Mouse (Mus musculus): ENCODE data around the gene Tmcc3. TPM values are rescaled to one million over a fixed set of nuclear protein-coding genes. Genes with fewer than 3 reads are reported as not detected.

Gene Tmcc3
- polyA plus RNA-seq, 1 experiment from 2014 or later = 17.4 TPM

- Histone ChIP-seq H3K4me3 (ENCODE audit: low read depth, low read length) (no peak overlapping the region), H3K4me1 (ENCODE audit: control insufficient read depth, insufficient read depth, low read length) (peaks cover 11% of the 10 kb centered on the region; the same call in 1 of the 2 replicates), H3K36me3 (ENCODE audit: control insufficient read depth, insufficient read depth, low read length) (no peaks in the 10 kb centered on the region), H3K27ac (replicated peaks; ENCODE audit: low read depth, low read length) (no peak overlapping the region), H3K27me3 (replicated peaks; ENCODE audit: control insufficient read depth, insufficient read depth, low read length) (no peaks in the 10 kb centered on the region), H3K9ac (ENCODE audit: low read depth, low read length) (no peak overlapping the region), H3K9me3 (ENCODE audit: control insufficient read depth, low read length) (no peaks in the 10 kb centered on the region), H3K4me2 (ENCODE audit: low read depth, low read length) (no peak overlapping the region)
- ATAC-seq (ENCODE audit: low read depth) (no peak), DNase-seq (ENCODE audit: low spot score) (no peak)
- WGBS = 77% methylated on average over 3 of the region's 3 CpGs
Measured at GRCm38 (mm10) chr10:94491006-94491405, 179.3 kb downstream of the Tmcc3 start.

GRCm38 (mm10) chr10:94494403-94494846 is 182.7 kb downstream of the Tmcc3 start:
- no peak overlapping the region for H3K27ac ChIP-seq (replicated peaks; ENCODE audit: low read depth, low read length)
- no peaks in the 10 kb centered on the region for H3K36me3 ChIP-seq (ENCODE audit: control insufficient read depth, insufficient read depth, low read length)
- 24% methylated on average over 8 of the region's 8 CpGs for WGBS
- no peak overlapping the region for H3K4me2 ChIP-seq (ENCODE audit: low read depth, low read length)
- no peak overlapping the region for H3K9ac ChIP-seq (ENCODE audit: low read depth, low read length)
- no peak overlapping the region for H3K4me3 ChIP-seq (ENCODE audit: low read depth, low read length)
- peak; percentile 58 for ATAC-seq (ENCODE audit: low read depth)
- H3K9me3 ChIP-seq (ENCODE audit: control insufficient read depth, low read length) = no peaks in the 10 kb centered on the region
- DNase-seq (ENCODE audit: low spot score) = peak; percentile 91
- peaks cover 11% of the 10 kb centered on the region; the same call in 1 of the 2 replicates for H3K4me1 ChIP-seq (ENCODE audit: control insufficient read depth, insufficient read depth, low read length)
- H3K27me3 ChIP-seq (replicated peaks; ENCODE audit: control insufficient read depth, insufficient read depth, low read length) = no peaks in the 10 kb centered on the region

- DNase-seq (ENCODE audit: low spot score) = peak; percentile 62
- Histone ChIP-seq H3K27me3 (replicated peaks; ENCODE audit: control insufficient read depth, insufficient read depth, low read length) (no peaks in the 10 kb centered on the region), H3K4me3 (ENCODE audit: low read depth, low read length) (no peak overlapping the region), H3K4me1 (ENCODE audit: control insufficient read depth, insufficient read depth, low read length) (peaks cover 11% of the 10 kb centered on the region; the same call in 1 of the 2 replicates), H3K27ac (replicated peaks; ENCODE audit: low read depth, low read length) (no peak overlapping the region), H3K36me3 (ENCODE audit: control insufficient read depth, insufficient read depth, low read length) (no peaks in the 10 kb centered on the region), H3K4me2 (ENCODE audit: low read depth, low read length) (no peak overlapping the region), H3K9ac (ENCODE audit: low read depth, low read length) (no peak overlapping the region), H3K9me3 (ENCODE audit: control insufficient read depth, low read length) (no peaks in the 10 kb centered on the region)
- 73% methylated on average over 7 of the region's 7 CpGs for WGBS
- ATAC-seq (ENCODE audit: low read depth) = peak; percentile 68; the same call in 1 of the 2 replicates
Measured at GRCm38 (mm10) chr10:94495496-94496235, 183.9 kb downstream of the Tmcc3 start.

DNA sequence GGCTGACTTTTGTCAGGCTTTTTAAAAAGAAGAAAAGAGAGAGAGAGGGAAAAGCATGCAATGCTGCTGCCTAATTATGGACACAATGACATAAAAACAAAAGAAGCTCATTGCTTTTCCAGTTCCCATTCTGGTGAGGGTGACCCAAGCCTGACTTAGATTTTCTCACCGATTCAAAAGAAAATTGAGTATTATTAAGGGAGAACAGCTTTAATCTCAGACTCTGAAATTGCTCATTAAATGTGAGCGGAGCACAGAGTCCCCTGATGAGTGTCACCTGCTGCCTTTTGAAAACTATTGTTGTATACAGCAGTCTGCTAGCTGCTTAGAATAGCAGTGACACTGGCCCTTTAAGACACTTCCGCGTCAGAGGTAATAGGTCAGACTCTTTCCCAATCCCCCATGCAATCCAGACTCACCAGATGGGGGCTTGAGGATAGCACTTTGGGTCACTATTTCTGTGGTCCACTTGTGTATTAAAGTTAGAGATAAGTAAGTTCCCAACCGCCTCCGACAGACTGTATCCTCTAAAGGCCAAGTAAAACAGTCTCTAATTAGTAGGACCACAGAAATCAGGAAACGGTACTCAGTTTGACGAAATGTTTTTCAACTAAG is 185.2 kb downstream of the Tmcc3 start:
- Histone ChIP-seq H3K36me3 (ENCODE audit: control insufficient read depth, insufficient read depth, low read length) (no peaks in the 10 kb centered on the region), H3K4me1 (ENCODE audit: control insufficient read depth, insufficient read depth, low read length) (peaks cover 11% of the 10 kb centered on the region; the same call in 1 of the 2 replicates), H3K9me3 (ENCODE audit: control insufficient read depth, low read length) (no peaks in the 10 kb centered on the region), H3K9ac (ENCODE audit: low read depth, low read length) (no peak overlapping the region), H3K27ac (replicated peaks; ENCODE audit: low read depth, low read length) (no peak overlapping the region), H3K4me3 (ENCODE audit: low read depth, low read length) (no peak overlapping the region), H3K27me3 (replicated peaks; ENCODE audit: control insufficient read depth, insufficient read depth, low read length) (no peaks in the 10 kb centered on the region), H3K4me2 (ENCODE audit: low read depth, low read length) (no peak overlapping the region)
- no peak for DNase-seq (ENCODE audit: low spot score)
- WGBS = 69% methylated on average over 8 of the region's 8 CpGs
- no peak for ATAC-seq (ENCODE audit: low read depth)

DNA sequence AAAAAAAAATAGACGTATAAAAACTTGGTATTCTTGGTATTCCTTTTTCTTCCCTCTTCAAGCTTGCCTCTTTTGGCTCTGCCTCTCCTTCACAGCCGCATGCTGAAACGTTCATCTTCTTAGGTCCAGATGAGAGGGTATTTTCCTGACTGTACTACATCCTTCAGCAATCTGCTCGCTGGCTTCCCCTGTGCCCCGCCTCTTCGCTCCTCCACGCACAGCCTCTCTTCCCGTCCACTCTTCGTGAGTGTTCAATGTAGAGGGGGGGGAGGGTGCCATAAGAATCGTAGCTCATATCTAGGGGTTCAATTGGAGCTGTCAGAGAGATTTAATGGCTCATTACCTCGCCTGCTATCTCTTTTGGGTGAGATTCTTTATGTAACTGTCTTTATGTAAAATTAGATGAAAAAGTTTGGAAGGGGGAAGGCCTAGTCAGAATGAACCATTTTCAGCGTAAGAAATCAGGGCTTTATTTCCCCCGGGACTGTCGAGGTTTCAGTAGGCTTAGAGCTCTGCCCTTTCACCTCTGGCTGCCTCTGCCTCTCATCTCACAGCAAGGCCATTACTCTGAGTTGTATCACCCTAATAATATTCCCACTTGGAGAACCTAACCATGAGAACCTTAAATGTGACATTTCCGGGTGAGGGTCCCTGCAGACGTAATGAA is 188.6 kb downstream of the Tmcc3 start:
- H3K4me3 ChIP-seq (ENCODE audit: low read depth, low read length) = no peak overlapping the region
- H3K4me2 ChIP-seq (ENCODE audit: low read depth, low read length) = peak overlapping the region; percentile 1; the same call in 1 of the 2 replicates
- DNase-seq (ENCODE audit: low spot score) (peak; percentile 62), ATAC-seq (ENCODE audit: low read depth) (no peak)
- no peak overlapping the region for H3K9ac ChIP-seq (ENCODE audit: low read depth, low read length)
- WGBS = 28% methylated on average over 16 of the region's 16 CpGs
- H3K36me3 ChIP-seq (ENCODE audit: control insufficient read depth, insufficient read depth, low read length) = no peaks in the 10 kb centered on the region
- H3K9me3 ChIP-seq (ENCODE audit: control insufficient read depth, low read length) = no peaks in the 10 kb centered on the region
- no peaks in the 10 kb centered on the region for H3K27me3 ChIP-seq (replicated peaks; ENCODE audit: control insufficient read depth, insufficient read depth, low read length)
- peaks cover 6% of the 10 kb centered on the region; the same call in 1 of the 2 replicates for H3K4me1 ChIP-seq (ENCODE audit: control insufficient read depth, insufficient read depth, low read length)
- H3K27ac ChIP-seq (replicated peaks; ENCODE audit: low read depth, low read length) = no peak overlapping the region

DNA sequence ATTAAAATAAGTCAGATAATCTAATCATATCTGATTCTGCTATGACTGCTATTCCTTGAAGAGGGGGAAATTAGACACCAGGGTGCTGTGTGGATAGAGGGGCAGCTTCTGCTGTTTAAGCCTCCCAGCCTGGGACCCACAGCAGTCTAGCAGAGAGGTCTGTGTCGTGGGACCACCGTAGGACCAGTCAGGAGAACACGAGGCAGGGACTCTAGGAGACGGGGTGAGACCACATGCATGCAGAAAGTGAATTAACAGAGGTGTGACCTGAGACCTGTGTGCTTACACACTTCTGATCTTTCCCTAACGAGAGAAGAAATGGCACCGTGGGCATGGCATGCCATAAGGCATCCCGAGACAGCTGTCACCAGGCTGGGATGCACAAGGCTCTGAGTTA is 189.1 kb downstream of the Tmcc3 start:
- 68% methylated on average over 7 of the region's 7 CpGs for WGBS

DNA sequence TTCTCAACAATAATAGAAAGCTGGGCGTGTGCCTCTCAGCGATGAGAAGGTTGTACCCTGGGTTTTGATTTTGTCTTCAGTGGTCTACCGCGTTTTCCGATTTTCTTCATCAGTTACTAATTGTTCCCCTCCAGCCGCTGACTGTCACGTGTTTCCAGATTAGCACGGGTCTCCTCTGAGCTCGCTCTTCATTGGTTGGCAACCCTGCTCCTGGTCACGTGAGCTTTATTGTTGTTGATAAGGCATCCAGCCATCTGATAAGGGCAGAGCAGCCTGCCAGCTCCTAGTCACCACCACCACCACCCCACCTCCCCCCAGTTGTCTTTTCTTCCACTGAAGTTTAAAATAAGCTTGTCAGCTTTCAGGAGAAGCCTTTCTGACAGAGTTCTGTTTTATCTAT is 190.0 kb downstream of the Tmcc3 start:
- H3K27me3 ChIP-seq (replicated peaks; ENCODE audit: control insufficient read depth, insufficient read depth, low read length) = no peaks in the 10 kb centered on the region
- WGBS = 82% methylated on average over 10 of the region's 10 CpGs
- H3K27ac ChIP-seq (replicated peaks; ENCODE audit: low read depth, low read length) = no peak overlapping the region
- no peak overlapping the region for H3K4me2 ChIP-seq (ENCODE audit: low read depth, low read length)
- ATAC-seq (ENCODE audit: low read depth) (no peak), DNase-seq (ENCODE audit: low spot score) (no peak)
- H3K4me1 ChIP-seq (ENCODE audit: control insufficient read depth, insufficient read depth, low read length) = no peaks in the 10 kb centered on the region
- H3K4me3 ChIP-seq (ENCODE audit: low read depth, low read length) = no peak overlapping the region
- no peaks in the 10 kb centered on the region for H3K9me3 ChIP-seq (ENCODE audit: control insufficient read depth, low read length)
- H3K36me3 ChIP-seq (ENCODE audit: control insufficient read depth, insufficient read depth, low read length) = no peaks in the 10 kb centered on the region
- no peak overlapping the region for H3K9ac ChIP-seq (ENCODE audit: low read depth, low read length)

More for the DNA sequence above, 189.1 kb downstream of the Tmcc3 start:
- Histone ChIP-seq H3K27ac (replicated peaks; ENCODE audit: low read depth, low read length) (no peak overlapping the region), H3K27me3 (replicated peaks; ENCODE audit: control insufficient read depth, insufficient read depth, low read length) (no peaks in the 10 kb centered on the region), H3K4me3 (ENCODE audit: low read depth, low read length) (no peak overlapping the region), H3K9ac (ENCODE audit: low read depth, low read length) (no peak overlapping the region), H3K4me2 (ENCODE audit: low read depth, low read length) (no peak overlapping the region), H3K9me3 (ENCODE audit: control insufficient read depth, low read length) (no peaks in the 10 kb centered on the region), H3K4me1 (ENCODE audit: control insufficient read depth, insufficient read depth, low read length) (peaks cover under 1% of the 10 kb centered on the region; the same call in 1 of the 2 replicates), H3K36me3 (ENCODE audit: control insufficient read depth, insufficient read depth, low read length) (no peaks in the 10 kb centered on the region)
- ATAC-seq (ENCODE audit: low read depth) = no peak
- DNase-seq (ENCODE audit: low spot score) = no peak

DNA sequence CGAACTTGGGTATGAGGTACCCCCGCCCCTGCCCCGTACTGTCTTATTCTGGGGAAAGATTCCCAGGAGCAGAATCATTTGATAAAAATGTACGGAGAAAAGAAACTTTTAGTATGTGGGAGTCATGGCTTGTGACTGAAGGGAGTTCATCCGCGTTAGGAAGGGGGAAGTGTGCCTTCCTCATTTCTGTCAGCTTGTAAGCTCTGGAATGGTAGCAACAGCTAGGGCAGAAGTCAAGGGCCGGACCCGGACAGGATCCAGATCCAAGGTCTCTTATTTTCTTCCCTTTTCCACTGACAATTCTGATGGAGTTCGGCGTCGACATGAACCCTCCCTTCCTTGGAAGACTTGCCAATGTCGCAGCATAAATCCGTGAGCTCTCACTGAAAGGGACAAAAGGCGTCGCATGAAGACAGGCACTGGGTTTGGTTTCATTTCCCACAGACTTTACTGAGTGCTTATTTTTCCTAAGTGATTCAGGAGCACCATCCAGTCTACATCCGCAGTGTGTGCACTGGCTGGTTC is 193.6 kb downstream of the Tmcc3 start:
- Histone ChIP-seq H3K9ac (ENCODE audit: low read depth, low read length) (no peak overlapping the region), H3K4me1 (ENCODE audit: control insufficient read depth, insufficient read depth, low read length) (no peaks in the 10 kb centered on the region), H3K4me3 (ENCODE audit: low read depth, low read length) (no peak overlapping the region), H3K36me3 (ENCODE audit: control insufficient read depth, insufficient read depth, low read length) (no peaks in the 10 kb centered on the region), H3K9me3 (ENCODE audit: control insufficient read depth, low read length) (no peaks in the 10 kb centered on the region), H3K27me3 (replicated peaks; ENCODE audit: control insufficient read depth, insufficient read depth, low read length) (no peaks in the 10 kb centered on the region), H3K4me2 (ENCODE audit: low read depth, low read length) (no peak overlapping the region), H3K27ac (replicated peaks; ENCODE audit: low read depth, low read length) (no peak overlapping the region)
- no peak for ATAC-seq (ENCODE audit: low read depth)
- WGBS = 68% methylated on average over 16 of the region's 16 CpGs
- DNase-seq (ENCODE audit: low spot score) = no peak
